Comparison of ENCODE assay signal across 8 mouse cellular contexts in the genomic region with DNA sequence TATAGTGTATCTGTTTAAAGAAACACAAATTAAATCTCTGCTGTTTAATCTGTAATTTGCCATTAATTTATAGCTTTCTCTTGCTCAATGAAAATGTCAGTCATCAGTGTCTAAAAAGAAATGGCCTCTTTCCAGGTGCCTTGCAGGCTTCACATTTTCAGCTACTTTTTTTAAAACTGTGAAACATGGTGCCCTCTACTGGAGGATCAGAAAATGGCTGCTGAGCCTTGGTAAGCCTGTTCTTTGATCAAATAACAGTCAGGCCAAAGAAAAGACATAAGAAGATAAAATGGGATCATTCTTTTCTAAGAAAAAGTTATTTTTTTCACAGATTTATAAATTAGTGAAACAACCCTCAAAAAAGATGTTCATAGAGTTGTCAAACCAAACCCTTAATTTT.
DNase-seq lines count a peak whose midpoint lies in the region; ATAC-seq lines count a peak whose summit lies in the region.

No protein-coding gene starts in this region.

- H3K4me2 ChIP-seq in midbrain, embryonic 15.5 days, result no peak overlapping the region

- ATAC-seq in midbrain, embryonic 15.5 days (replicated peaks), result no peak

- H3K27me3 ChIP-seq in midbrain, embryonic 10.5 days (ENCODE audit: low read depth, poor library complexity, severe bottlenecking), result no peaks in the 10 kb centered on the region
- H3K27me3 ChIP-seq in midbrain, embryonic 15.5 days (replicated peaks), result no peaks in the 10 kb centered on the region

- H3K27ac ChIP-seq in midbrain, embryonic 10.5 days (replicated peaks), result no peak overlapping the region
- H3K27ac ChIP-seq in midbrain, embryonic 15.5 days, result no peak overlapping the region

- H3K9ac ChIP-seq in midbrain, embryonic 15.5 days, result no peak overlapping the region

- DNase-seq in adrenal gland, adult (ENCODE audit: inconsistent age in 2 of 2, low spot score in 1 of 2), result peak; percentile 5 to 59
- DNase-seq in adrenal gland, adult 18-20 months (ENCODE audit: low spot score in 2 of 2), result no peak
- peak; percentile 15 for DNase-seq in midbrain, embryonic 10.5 days (ENCODE audit: low spot score)
- DNase-seq in embryo, embryonic 9.5 days (ENCODE audit: extremely low spot score), result peak; percentile 23
- peak; percentile 70 for DNase-seq in layer of hippocampus, adult 9-10 months (ENCODE audit: low spot score)
- DNase-seq in mesoderm, embryonic 11.5 days (ENCODE audit: low read depth, low spot score), result peak; percentile 43
- no peak for DNase-seq in spleen, postnatal 36 days (ENCODE audit: low spot score in 2 of 2)

- H3K36me3 ChIP-seq in midbrain, embryonic 10.5 days, result no peaks in the 10 kb centered on the region
- no peaks in the 10 kb centered on the region for H3K36me3 ChIP-seq in midbrain, embryonic 15.5 days (replicated peaks)

- 0 out of 2 replicates have a peak, but pooled peaks cover 5% of the 10 kb centered on the region for H3K9me3 ChIP-seq in midbrain, embryonic 10.5 days (replicated peaks)
- no peaks in the 10 kb centered on the region for H3K9me3 ChIP-seq in midbrain, embryonic 15.5 days

- H3K4me3 ChIP-seq in midbrain, embryonic 10.5 days, result no peak overlapping the region
- H3K4me3 ChIP-seq in midbrain, embryonic 15.5 days, result no peak overlapping the region

- H3K4me1 ChIP-seq in midbrain, embryonic 10.5 days, result no peaks in the 10 kb centered on the region
- no peaks in the 10 kb centered on the region for H3K4me1 ChIP-seq in midbrain, embryonic 15.5 days

Comparison
In these comparisons a context has a peak if more than half of its experiments do, and no peak if none do; other contexts are left out.
1. DNase-seq: peak in adrenal gland, adult (2 of 2), midbrain, embryonic 10.5 days (single experiment), embryo, embryonic 9.5 days (single experiment), layer of hippocampus, adult 9-10 months (single experiment) and mesoderm, embryonic 11.5 days (single experiment); none in adrenal gland, adult 18-20 months (0 of 2) and spleen, postnatal 36 days (0 of 2).